Mouse (Mus musculus) right cerebral cortex, postnatal 4 days (tissue): ENCODE results near the gene Abca1.

ENCODE experiments used
- DNase-seq: peaks from one replicate; pipeline ENCODE4 v3.0.0-alpha.2; 2022

Gene Abca1

DNA sequence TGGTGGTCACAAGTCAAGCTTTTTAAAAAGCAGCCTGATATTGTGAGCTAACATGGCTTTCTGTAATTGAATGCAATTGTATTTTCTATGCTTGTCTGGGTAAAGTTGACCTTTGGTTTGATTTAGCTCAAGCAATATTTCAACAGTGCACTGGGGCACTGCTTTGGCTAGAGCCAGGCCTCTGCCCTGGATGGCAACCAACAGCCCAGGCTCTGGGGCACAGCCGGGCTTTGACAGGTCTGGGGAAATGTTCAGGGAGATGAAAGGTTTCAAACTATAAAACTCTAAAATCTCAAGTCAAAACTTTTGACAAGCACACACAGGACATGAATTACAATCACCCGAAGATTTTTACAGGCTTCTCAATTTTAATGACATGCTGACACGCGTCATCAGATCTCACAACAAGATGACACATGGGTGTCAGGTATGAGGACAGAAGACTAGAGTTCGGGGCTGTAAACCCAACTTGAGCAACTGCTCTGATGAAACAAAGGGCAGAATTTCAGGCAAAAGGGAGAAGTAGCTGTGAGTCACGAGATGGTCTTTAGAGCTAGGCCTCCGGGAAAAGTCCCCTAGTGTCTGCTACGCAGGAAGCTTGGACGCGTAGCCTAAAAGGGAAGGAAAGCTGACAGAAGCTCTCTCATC is 39.5 kb downstream of the Abca1 start:
- no peak for DNase-seq

DNA sequence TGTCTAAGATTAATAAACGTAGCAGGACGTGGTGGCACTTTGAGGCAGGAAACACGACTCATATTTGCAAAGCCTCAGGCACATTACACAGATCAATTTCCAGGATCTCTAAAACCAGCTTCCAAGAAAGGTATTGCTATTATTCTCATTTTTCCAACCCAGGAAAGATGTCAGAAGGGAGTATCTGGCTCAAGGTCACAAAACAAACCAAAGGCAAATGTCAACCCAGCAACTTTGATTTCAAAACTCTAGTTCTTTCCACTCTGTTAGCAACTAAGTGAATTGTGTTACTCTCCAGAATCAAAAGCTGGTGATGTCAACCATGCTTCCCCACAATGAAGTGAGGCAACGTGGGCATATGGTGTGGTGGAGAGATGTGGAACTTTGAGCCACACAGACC is 41.1 kb downstream of the Abca1 start:
- no peak for DNase-seq

DNA sequence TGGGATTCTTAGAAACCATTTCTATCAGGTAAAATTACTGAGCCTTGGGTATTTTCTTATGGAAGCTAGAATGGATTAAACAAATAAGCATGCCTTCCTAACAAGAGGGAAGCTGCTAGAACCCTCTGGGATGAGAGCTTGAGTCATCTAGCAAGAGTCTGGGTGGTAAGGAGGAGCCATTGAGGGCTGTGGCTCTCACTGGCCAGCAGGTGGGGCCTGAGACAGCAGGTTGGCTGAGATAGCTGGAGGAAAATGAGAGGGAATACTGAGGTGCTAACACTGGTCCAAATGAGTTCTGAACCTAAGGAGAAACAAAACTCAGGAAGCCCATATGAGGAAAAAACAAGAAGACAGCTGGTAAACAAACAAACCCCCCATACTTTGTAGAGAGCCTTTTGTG is 42.1 kb downstream of the Abca1 start:
- no peak for DNase-seq

DNA sequence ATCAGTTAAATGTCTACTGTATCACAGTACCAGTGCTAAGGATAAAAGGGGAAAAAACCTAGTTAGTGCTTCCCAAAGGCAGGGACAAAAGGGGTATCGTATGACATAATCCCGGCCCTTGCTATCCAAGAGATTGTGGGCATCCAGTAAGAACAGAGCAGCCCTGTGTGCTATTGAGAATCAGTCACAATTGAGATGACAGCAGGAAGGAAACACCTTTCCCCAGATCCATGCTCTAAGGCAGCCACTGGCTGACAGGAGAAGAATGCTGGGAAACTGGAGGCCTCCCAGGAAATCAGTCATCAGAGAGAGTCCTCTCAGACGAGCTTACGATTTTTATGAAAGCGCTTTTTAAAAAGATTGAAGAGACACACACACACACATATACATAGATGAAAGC is 42.6 kb downstream of the Abca1 start:
- DNase-seq: no peak

DNA sequence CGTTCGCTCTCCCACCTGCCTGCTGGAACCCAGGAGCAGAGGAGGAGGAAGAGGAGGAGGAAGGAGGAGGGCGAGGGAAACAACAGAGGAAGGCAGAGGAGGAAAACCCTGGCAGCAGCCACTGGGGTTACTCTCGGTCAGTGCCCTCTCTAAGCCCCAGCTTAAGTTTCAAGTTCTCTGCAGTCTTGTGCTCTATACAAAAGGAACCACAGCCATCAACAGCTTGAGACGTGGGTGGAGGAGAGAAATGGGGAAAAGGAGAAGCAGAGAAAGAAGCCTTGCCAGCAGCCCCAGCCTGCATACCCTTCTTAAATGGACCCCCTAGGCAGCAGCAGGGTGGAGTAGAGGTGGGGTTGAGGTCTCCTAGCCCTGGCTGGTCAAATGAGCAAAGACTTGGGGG is 43.8 kb downstream of the Abca1 start:
- DNase-seq: no peak

DNA sequence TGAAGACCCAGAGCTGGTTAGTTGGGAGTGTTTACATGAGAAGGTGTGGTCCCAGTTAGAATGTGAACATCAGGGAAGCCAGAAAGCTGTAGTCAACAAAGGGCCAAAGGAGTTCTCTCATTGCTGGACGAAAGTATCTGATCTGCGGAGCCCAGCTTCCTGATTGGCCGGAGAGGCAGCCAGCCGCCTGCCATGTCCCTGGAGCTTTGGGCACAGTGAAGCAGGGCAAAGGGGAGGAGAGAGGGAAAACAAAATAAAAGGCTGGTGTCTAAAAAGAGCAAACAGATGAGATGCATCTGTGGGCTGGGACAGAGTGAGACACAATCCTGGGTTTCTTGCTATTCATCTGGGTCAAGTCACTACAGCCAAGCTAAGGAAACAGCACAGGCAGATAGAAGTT is 44.3 kb downstream of the Abca1 start:
- DNase-seq: no peak

DNA sequence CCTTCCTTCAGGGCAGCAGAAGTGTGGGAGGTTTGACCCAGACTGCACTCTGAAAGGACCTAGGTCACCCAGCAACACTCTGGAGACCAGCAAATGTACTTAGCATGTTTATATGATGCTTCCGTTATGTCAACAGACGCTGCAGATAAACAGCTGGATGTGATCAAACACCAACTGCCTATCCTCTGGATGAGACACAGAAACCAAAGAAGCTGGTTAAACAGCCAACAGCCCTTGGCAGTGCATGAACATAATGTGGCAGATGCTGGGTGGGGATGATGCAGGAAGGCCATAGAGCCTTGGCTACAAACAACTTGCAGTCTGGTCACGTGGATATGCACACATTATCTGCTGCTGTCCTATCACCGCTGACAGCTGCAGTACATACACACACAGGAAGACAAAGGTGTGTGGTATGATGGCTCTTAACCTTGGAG is 47.8 kb downstream of the Abca1 start:
- DNase-seq: no peak

DNA sequence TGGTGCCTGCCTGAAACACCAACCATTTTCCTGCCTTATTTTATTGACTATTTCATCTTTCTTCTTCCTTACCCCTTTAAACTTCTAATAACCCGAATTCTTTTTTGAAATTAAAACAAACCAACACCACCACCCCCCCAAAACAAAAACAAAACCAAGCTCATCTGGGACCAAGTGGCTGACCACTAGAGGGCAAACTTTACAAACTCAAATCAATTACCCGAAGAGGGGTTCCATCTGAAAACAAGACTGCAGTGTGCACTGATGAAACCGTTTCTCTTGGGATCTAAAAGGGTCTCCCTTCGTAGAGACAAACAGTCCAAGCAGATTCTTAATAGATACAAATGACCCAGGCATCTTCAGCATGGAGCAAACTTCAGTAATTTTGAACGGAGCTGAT is 49.3 kb downstream of the Abca1 start:
- DNase-seq: no peak

DNA sequence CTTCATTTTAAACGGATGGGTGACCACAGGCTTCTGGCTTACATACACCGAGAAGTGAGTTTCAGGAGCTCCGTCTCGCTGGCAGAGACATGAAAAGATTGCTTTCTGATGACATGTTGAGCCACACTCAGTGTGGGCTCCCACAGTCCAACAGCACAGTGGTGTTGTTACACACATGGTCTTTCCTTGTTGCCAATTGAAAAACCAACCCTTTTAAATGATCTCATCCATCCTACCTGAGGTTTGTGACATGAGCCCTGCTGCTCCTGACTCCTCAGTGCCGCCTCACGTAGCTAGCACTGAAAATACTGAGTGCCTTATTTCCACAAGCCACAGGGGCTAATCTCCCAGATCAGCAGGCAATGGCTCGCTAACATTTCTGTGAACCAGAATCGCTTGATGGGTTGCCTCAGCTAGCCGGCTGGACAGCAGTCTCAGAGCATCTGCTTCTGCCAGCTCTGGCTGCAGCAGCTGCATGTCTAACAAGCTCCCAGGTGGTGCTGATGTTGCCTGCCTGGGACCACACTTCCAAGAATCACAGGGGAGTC is 50.2 kb downstream of the Abca1 start:
- DNase-seq: no peak

DNA sequence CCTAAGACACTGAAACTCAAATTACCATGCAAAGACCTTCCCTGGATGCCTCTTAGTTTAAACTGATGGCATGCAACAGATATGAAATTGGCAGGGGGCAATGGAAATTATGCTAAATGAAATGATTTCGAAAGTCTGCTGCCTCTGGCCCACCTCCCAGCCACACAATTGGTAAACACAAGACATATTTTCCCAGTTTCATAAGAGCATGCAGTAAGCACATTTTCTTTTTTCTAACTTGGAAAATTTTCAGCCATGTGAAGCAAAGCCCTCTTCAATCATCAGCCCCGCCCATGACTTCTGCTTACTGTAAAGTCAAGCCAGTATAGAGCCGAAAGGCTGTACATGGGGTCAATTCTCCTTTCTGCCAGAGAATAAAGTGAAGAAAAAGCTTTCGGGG is 51.5 kb downstream of the Abca1 start:
- no peak for DNase-seq

DNA sequence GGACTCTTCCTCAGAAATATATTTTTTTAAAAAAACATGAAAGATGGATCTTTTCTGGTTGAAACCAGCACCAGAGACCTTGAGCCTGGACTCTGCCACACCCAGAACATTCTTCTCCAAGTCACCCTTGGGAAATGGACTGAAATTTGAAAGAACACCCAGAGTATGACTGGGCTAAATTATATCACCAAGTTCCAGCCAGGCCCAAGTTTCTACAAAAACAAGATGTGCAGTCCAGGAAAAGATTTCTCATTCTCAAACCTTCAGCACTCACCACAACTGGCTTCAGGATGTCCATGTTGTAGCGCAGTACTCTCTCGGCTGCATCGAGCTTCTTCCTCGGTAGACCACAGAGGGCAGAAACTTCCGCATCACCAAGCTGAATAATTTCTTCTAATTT is 53.0 kb downstream of the Abca1 start:
- DNase-seq: no peak

DNA sequence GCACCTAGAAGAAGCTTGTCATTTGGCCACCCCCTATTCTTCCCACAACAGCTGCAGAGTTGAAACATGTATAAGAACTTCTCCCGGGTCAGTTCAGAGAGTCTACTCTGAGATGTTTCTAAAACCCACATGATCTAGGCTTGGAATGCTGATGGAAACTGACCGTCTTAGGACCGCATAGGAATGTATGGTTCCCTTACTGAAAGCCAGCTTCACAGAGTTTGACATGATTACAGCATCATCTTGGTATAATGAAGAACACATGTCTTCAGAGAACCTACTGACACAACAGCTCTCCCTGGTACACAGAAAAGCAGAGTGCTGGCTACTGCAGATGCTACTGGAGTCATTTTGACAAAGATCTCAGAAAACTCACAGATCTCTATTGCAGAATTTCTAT is 53.6 kb downstream of the Abca1 start:
- DNase-seq: no peak

DNA sequence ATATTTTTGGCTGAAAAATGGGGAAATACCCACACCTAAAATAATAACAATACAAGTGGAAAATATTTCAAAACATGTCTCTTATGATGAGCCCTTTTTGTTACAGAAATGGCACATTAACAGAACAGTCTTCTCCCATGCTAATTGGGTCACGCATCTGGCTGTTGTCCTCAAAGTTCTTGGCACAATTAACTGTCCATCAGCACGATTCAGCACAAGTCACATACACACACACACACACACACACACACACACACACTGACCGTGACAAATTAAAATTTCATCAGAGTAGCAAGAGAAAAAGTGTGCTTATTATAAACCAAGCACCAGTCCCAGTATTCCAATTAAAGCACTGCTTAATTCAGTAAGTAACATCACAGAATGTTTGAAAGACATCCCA is 55.1 kb downstream of the Abca1 start:
- no peak for DNase-seq

DNA sequence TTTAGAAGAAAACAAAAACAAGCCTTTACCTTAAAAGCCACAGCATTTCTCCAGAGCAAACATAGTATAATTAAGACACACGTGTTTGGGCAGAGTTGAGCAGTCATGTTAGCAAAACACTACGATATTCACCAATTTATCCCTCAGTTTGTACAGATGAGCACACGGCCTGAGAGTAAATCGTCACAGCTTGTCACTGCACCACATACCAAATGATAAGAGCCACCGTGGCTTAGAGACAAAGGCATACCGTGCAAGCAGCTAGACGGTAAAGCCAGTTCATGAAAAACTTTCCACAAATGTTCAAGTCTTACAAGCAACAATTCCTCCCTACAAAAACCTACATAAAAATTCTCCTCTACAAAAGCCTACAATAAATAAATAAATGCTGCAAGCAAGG is 57.2 kb downstream of the Abca1 start:
- DNase-seq: no peak

DNA sequence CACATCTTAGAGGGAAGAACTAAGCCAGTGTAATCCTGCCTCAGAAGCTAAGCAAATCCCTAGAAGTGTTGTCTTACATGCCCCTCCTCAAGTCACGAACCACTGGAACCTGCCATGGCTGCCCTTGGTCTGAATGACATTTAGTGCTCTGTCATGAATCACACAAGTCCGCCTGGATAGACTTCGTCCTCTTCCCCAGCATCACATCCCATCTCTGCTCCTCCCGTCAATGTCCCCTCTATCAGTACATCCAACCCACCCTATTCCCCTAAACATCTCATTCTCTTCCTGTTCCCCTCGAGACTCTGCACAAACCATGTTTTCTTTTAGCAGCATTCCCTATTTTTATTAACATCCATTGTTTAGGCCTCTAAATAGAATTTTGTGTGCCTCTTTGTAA is 58.4 kb downstream of the Abca1 start:
- no peak for DNase-seq

DNA sequence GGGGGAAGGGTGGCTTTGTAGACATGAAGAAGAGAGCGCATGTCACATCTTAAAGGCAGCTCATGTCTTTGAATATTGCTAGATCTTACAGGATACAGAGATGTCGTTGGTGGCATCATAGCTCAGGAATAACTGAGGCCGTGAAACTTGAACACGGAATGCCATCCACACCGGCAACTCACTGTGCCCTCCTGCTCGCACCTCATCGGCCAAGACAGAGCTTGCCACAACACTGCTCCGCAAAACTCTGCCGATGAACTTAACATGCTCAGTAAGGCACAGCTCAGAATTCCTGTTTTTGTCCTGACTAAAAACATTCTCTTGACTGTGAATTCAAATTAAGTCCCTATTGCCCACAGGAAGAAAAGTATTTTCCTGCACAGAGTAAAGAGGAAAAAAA is 59.2 kb downstream of the Abca1 start:
- DNase-seq: no peak

DNA sequence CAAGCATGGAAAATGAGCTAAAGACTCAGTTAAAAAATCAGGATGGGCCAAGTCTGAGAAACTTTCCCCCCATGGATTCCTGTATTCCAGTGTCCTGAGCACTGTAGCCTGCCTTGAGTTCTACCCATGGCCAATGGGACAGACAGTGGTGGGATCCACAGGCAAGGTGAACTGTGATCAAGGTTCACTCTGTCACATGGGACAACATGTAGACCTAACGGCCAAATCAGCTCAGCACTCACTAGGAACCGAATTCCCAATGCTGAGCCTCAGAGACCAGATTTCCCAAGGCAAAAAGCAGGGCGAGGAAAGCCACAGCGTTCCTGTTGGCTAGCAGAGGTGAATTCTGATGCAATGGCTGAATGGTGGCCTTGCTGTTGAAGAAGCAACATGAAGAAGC is 64.8 kb downstream of the Abca1 start:
- DNase-seq: no peak

DNA sequence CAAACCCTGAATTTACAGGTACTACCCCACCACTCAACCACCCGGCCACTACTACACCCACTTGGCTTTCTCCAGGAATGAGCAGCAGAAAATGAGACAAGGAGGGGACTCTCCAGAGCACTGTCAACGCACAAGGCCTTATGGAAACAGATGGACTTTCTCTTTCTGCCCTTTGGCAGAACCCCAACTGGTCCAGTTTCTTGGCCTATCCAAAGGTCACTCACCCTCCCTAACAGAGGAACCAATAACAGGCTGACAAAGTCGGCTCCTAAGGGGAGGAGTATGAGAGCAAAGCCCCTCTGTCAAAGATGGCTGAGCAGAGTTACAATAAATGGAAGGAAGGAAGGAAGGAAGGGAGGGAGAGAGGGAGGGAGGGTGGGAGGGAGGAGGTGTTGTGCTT is 65.4 kb downstream of the Abca1 start:
- DNase-seq: no peak

DNA sequence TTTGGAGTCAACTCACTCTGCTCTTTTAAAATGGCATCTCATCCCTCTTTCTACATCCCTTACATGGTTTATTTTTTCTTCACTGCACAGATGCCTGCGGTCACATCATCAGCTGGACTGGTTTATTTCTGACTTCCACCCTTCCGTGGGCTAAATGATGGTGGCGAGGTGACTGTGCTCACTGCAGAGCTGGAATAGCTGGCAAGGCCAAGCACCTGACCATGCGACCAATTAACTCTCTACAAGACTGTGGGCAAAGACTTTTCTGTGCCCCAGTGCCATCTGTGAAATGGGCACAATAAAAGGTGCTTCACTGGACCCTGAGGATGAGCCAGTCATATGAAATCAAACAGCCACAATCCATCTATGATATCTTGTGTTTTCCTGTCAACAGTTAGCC is 66.1 kb downstream of the Abca1 start:
- no peak for DNase-seq

DNA sequence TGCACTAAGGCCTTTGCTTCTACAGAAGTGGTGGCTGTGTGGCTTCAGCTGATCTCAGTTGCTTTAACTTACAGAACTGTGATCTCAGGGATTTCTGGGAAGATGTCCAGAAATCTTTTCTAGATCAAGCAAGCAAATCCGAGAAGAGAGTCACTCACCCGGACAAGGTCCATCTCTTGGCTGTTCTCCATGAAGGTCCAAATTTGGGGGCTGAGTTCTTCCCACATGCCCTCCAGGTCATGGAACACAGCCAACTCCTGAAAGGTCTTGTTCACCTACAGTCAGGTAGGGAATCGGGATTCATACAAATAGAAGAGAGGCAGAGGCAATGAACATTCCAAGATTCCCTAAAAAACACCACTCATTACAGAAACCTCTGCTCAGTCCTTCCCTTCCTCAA is 70.1 kb downstream of the Abca1 start:
- no peak for DNase-seq

DNA sequence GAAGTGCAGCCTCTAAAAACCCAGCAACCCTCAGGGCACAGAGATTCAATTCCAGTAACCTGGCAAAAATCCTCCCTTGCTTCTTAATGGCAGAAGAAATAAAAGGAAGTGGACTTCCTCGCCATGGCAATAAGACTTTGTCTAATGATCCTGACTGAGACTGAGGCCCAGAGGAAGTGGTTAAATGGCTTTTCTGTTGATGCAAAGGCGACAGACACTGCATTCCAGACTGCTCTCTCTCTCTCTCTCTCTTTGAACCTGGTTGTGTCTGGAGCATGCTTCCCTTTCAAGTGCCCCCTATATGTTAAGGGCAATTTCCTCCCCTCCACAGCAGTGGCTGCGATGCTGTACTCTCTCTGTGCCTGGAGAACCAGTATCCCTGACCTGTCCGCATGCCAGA is 70.7 kb downstream of the Abca1 start:
- DNase-seq: no peak

DNA sequence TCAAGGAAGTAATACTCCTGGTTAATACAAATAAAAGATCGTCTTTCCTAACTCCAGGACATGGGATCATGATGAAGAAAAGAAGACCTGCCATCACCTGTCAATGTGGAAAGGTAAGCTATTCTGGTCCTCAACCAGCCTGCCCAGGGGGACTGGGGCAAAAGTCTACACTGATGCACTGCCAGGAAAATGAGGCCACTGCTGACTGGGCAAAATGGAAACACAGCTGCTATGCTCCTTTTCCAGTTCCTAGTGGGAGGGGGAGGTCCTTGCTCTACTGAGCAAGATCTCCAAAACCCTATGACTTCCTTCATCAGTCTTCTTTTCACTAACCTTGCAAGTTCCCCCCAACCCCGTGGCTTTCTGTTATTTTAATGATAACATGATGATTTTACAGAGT is 73.1 kb downstream of the Abca1 start:
- DNase-seq: no peak

DNA sequence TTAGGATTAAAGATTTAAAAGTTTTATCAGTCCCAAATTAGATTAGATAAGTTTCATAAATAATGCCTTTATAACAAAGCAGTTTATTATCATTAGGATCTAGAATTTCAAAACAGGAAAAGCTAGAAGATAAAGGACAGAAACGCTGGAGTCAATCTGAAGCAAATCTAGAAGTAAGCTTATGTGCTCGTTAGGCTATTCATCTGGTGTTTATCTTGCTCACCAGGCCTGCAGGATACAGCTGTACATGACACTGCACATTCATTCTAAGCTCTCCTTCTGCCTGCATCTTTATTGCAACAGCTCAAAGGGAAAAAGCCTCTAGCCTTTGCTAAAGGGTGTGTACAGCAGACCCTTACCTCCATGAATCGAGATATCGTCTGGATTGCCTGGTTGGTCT is 74.1 kb downstream of the Abca1 start:
- DNase-seq: no peak

DNA sequence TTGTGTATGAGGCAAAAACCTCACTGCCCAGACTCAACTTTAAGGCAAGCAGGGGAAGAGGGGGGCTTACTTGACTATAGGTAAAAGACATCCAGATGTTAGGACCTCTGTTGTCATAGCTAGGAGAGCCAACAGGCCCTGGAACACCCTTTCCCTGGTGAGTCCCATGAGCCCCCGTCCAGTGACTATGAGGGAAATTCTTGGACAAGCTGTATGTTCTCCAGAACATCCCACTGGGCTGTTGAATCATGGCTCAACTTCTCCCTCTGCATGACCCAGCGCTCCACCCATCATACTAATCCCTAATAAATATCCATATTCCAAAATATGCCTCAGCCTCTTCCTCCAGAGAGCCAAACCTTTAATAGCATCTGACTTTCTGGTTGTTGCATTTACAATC is 76.6 kb downstream of the Abca1 start:
- DNase-seq: no peak

DNA sequence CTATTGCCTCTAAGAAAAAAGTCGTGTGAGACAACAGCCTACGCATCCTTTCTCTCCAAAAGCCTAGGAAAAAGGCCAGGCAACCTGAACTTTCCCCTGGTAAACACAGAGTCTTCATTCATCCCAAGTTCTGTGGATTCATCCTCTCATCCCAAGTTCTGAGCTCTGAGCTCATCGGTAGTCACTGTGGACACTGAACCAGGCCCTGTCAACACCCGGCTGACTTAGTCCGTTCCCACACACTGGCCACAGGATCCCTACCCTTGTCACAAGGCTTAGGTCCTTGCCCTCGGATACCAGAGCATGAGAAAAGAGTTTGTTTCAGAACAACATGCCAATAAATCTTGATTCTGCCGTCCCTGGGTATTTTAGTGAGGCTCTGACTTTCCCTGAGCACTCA is 77.2 kb downstream of the Abca1 start:
- no peak for DNase-seq

DNA sequence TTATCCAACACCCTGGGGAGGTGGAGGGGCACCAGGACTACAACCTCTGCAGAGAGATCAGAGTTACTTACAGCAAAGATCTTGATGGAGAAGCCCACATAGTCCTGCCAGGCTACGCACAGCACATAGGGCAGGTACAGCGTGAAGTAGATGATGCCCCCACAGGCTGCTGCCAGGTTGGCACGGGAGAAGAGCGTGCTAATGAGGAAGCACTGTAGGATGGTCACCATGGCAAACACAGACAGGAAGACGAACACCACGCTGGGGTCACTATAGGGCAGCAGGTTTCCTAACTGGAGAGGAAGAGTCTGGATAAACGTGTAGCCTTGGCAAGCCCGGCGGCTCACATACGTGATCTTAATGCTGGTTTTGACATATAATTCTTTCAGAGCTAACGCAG is 77.8 kb downstream of the Abca1 start:
- no peak for DNase-seq
